Mouse (Mus musculus): ENCODE data around the gene Gm6337. TPM values are rescaled to one million over a fixed set of nuclear protein-coding genes. Genes with fewer than 3 reads are reported as not detected.
"Not testable (repeated sequence)": the region's sequence is repeated elsewhere in the genome, so short reads cannot be mapped to it uniquely, and the experiment has no call there.

Gene Gm6337
- polyA plus RNA-seq (2015; fragmentation: Nextera tagmentation; extraction: Ambion mirVana), result not detected in 2 replicates

DNA sequence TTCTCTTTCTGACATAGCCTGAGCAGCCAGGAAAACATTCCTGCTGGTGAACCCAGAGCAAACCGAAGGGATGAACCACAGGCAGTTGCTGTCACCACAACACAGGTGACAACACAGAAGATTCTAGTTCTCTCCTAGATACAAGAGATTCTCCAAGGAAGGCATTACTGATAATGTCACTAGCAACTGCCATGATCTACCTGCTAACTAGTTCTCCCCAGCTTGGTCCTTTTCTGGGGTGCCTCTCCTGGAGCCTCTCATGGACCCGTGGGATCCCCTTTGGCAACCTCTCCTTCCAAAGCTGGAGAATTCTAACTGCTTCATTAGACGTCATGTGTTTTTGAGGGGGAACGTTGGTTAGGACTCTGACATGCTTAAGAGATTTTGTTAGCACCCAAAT is at the start of gene Gm6337:
Gene Gm6337, minus strand, starts transcription at position 101 of the 400 bp plus-strand sequence.
- not testable (repeated sequence) for H3K4me3 ChIP-seq (replicated peaks; ENCODE audit: low read length); H3K27me3 ChIP-seq (replicated peaks; ENCODE audit: control insufficient read depth, insufficient read depth, low read length); H3K9ac ChIP-seq (replicated peaks; ENCODE audit: low read depth, low read length); H3K36me3 ChIP-seq (ENCODE audit: control insufficient read depth, insufficient read depth); ATAC-seq; H3K4me2 ChIP-seq (ENCODE audit: low read length); H3K27ac ChIP-seq (ENCODE audit: low read length); H3K4me1 ChIP-seq (replicated peaks; ENCODE audit: control insufficient read depth, insufficient read depth, low read length); H3K9me3 ChIP-seq (ENCODE audit: control insufficient read depth, low read length)
- WGBS, result 85% methylated on average over 3 of the region's 4 CpGs

- not testable (repeated sequence) for H3K9me3 ChIP-seq (ENCODE audit: control insufficient read depth, low read length); H3K4me1 ChIP-seq (replicated peaks; ENCODE audit: control insufficient read depth, insufficient read depth, low read length); H3K27ac ChIP-seq (ENCODE audit: low read length); ATAC-seq; H3K27me3 ChIP-seq (replicated peaks; ENCODE audit: control insufficient read depth, insufficient read depth, low read length); H3K9ac ChIP-seq (replicated peaks; ENCODE audit: low read depth, low read length); H3K36me3 ChIP-seq (ENCODE audit: control insufficient read depth, insufficient read depth)
- Histone ChIP-seq H3K4me2 (ENCODE audit: low read length) (peak overlapping the region; percentile 48), H3K4me3 (replicated peaks; ENCODE audit: low read length) (peak overlapping the region; percentile 41)
- WGBS, result 8% methylated on average over 8 of the region's 9 CpGs
Measured at GRCm38 (mm10) chr14:6107500-6107899, 49.4 kb upstream of the Gm6337 start.

- not testable (repeated sequence) for ATAC-seq; H3K9ac ChIP-seq (replicated peaks; ENCODE audit: low read depth, low read length); H3K4me1 ChIP-seq (replicated peaks; ENCODE audit: control insufficient read depth, insufficient read depth, low read length); H3K36me3 ChIP-seq (ENCODE audit: control insufficient read depth, insufficient read depth); H3K9me3 ChIP-seq (ENCODE audit: control insufficient read depth, low read length); H3K4me3 ChIP-seq (replicated peaks; ENCODE audit: low read length); H3K4me2 ChIP-seq (ENCODE audit: low read length); H3K27ac ChIP-seq (ENCODE audit: low read length); H3K27me3 ChIP-seq (replicated peaks; ENCODE audit: control insufficient read depth, insufficient read depth, low read length)
- WGBS, result 94% methylated on average over 2 of the region's 3 CpGs
Measured at GRCm38 (mm10) chr14:6093842-6094241, 35.8 kb upstream of the Gm6337 start, which contains the start of gene Gm8206. TSS of gene Gm8206 (minus strand) at chr14:6093942.

Other genes starting within 250 kb of the Gm6337 start
- not detected in 2 replicates for gene Gm3424, start 227.9 kb downstream of the Gm6337 start, polyA plus RNA-seq (2015; fragmentation: Nextera tagmentation; extraction: Ambion mirVana)
- 0.52 and 0.70 TPM in 2 replicates for gene Gm8237, start 177.9 kb downstream of the Gm6337 start, polyA plus RNA-seq (2015; fragmentation: Nextera tagmentation; extraction: Ambion mirVana)
- gene Gm3248, start 96.5 kb downstream of the Gm6337 start, polyA plus RNA-seq (2015; fragmentation: Nextera tagmentation; extraction: Ambion mirVana), result 2.1 and 2.2 TPM in 2 replicates
- not detected in 2 replicates for gene Gm3453, start 79.1 kb downstream of the Gm6337 start, polyA plus RNA-seq (2015; fragmentation: Nextera tagmentation; extraction: Ambion mirVana)
- gene Gm8206, start 35.7 kb upstream of the Gm6337 start, polyA plus RNA-seq (2015; fragmentation: Nextera tagmentation; extraction: Ambion mirVana), result 3.7 and 4.0 TPM in 2 replicates
- gene Gm3468, start 50.4 kb upstream of the Gm6337 start, polyA plus RNA-seq (2015; fragmentation: Nextera tagmentation; extraction: Ambion mirVana), result 3.3 and 3.6 TPM in 2 replicates
- gene Gm3476, start 67.5 kb upstream of the Gm6337 start, polyA plus RNA-seq (2015; fragmentation: Nextera tagmentation; extraction: Ambion mirVana), result not detected in 2 replicates
- not detected in 2 replicates for gene Gm21560, start 161.0 kb upstream of the Gm6337 start, polyA plus RNA-seq (2015; fragmentation: Nextera tagmentation; extraction: Ambion mirVana)
- gene Gm3411, start 229.0 kb upstream of the Gm6337 start, polyA plus RNA-seq (2015; fragmentation: Nextera tagmentation; extraction: Ambion mirVana), result 5.8 and 6.5 TPM in 2 replicates
- 0.29 TPM in 1 of 2 replicates, not detected in the other for gene Gm21103, start 246.6 kb upstream of the Gm6337 start, polyA plus RNA-seq (2015; fragmentation: Nextera tagmentation; extraction: Ambion mirVana)